Mouse (Mus musculus) embryo, embryonic 11.5 days (tissue): ENCODE data around the gene Best1.

Experiments
- DNase-seq: peaks from one replicate; pipeline ENCODE4 v3.0.0-alpha.2; 2012; ENCODE audit warnings: low read depth, low spot score

Best1 gene

DNA sequence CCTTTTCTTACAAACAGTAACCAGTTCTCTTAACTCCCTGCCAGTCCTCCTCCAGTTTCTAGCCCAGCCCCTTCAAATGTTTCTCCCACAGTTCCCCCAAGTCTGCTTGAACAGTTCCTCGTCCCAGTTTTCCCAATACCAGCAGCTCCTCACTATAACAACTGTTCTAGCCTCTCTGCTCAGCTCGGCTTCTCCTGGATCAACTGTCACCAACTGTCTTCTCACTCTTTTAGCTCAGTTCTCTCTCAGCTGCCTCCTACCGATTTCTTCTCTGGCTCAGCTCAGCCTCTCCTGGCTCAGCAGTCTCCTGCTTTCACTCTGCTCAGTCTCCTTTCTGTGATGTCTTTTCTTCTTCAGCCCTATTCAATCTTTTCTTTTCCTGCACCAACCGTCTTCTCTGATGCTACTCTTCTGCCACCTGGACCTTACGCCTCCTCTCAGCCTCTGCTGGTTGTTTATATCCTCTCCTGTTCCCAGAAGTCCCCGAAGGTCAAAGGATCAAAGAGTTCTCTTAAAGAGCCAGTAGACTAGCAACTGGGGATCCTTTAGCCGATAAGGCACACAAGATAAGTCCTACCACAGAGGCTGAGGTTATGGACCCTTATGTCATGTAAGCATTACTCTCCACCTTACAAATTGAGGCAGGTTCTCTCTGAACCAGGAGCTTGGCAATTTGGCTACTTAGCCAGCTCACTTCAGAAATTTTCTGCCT, 37.1 kb downstream of the Best1 start:
- DNase-seq = no peak

DNA sequence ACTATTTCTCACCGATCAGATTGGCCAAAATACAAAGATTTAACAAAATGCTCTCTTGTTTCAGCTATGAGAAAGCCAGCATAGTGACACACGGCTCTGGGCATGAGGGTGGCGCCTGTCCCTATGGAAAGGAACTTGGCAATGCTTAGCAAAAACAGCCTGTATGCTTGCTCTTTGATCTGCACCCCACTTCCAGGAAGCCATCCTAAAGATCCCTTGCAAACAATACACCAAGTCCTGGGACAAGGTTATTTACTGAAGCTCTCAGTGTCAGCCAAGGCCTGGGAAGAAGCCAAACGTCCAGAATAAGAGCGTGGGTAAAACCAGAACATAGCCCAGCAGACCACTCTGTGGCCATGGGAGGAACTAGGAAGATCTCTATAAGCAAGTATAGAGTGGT, 40.7 kb downstream of the Best1 start:
- DNase-seq = no peak

DNA sequence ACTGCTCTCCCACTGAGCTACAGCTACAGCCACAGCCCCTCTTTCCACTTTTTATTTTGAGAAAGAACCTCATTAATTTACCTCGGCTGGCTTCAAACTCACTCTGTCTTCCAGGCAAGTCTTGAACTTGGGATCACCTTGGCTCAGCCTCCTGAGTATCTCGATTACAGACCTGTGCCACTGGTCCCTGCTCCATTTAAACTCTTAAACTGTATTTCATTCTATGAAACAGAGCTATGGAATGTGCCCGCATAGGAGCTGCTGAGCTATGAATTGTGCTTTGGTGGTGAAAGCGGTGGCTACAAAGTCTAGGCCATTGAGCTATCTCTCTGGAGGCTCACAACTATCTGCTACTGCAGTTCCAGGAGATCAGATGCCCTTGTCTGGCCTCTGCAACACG, 43.5 kb downstream of the Best1 start:
- no peak for DNase-seq

DNA sequence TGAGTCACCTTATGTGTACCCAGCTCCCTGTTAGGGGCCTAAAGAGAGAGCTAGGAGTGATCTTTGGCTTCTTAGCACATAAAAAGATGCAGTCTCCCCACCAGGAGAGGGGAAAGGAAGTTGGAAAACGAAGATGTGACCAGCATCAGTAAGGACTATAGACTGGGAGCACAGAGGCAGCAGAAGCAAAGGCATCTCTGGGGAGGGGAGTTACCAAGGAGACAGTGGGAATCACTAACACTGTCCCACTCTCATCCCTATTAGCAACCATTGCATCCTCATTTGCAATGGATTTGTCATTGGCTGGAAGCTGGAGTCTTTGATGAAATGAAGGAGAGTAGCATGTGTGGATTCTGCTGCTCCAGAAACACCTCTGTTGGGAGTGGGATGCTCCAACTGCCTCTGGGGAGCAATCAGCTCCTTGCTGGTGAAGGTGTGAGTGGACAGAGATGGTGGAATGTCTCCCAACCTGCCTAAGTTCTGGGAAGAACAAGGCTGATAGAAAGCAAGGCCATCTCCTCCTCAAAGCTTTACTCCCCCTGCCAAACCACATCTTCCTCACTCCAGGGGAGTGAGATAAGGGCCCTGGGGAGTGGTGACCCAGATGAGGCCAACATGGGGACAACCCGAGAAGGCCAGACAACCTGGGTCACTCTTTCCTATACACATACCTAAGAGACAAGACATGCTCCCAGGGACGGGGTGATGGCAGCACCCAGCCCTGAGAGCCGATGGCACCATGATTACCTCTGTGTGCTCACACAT, 44.6 kb downstream of the Best1 start:
- no peak for DNase-seq

- DNase-seq = no peak
Observed at GRCm38 (mm10) chr19:9955438-9955837, 46.0 kb downstream of the Best1 start.

DNA sequence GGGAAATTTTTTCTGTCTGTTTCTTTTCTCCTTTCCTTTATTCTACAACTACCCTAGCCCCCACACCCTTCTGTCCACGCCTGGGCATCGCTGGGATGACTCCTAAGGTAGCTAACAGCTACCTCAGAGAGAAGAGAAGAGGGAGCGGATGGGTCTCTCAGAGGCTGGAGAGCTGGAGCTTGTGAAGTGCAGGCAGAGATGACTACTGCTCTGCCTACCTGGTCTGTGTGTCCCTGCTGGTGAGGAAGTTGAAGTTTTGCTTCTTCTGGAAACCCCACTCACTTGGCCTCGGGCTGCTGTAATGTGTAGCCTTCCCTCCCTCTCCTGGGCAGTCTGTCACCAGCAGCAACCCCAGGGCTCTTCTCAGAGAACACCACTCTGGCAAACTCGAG, 46.6 kb downstream of the Best1 start:
- no peak for DNase-seq

- DNase-seq = no peak
Observed at GRCm38 (mm10) chr19:9954055-9954810, 47.2 kb downstream of the Best1 start.

- no peak for DNase-seq
Observed at GRCm38 (mm10) chr19:9952912-9953311, 48.5 kb downstream of the Best1 start.

DNA sequence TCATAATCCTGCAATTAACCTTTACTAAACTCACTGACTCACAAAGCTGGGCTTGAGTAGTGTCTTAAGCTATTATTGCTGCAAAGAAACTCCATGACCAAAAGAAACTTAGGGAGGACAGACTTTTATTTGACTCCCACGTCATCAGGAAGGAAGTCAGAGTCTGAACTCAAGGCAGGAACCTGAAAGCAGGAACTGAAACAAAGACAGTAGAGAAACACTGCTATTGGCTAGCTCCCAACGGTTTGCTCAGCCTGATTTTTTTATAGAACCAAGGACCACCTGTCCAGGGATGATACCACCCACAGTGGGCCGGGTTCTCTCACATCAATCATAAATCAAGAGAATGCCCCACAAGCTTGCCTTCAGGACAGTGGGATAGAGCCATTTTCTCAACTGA, 49.0 kb downstream of the Best1 start:
- DNase-seq = no peak

- no peak for DNase-seq
Observed at GRCm38 (mm10) chr19:9946986-9947385, 54.4 kb downstream of the Best1 start.

DNA sequence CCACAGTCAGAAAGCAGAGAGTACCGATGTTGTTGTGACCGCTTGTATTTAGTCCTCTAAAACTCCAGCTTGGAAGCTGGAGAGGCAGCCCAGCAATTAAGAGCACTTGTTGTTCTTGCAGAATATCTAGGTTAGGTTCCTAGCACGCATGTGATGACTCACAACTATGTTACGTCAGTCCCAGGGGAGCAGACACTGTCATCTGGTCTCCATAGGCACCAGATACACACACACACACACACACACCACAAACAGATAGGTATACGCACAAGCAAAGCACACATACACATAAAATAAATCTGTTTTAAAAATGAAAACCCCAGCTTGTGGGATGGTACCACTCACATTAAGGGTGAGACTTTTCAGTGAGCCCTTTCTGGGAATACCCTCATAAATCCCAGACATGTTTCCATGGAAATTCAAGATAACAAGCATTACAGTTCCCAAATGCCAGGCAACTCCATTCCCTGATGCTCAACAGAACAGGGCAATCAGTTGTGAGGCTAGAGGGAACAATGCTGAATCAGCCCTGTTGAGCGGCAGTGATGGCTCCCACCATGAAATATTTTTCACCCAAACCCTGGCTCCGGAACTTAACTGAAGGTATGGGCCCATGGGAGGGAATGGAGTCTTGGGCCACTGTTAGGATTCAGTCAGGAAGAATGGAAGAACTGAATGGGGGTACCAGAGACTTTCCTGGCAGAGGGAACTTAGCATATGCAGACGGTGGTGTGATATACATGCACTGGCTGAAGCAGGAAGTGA, 55.5 kb downstream of the Best1 start:
- DNase-seq = no peak

DNA sequence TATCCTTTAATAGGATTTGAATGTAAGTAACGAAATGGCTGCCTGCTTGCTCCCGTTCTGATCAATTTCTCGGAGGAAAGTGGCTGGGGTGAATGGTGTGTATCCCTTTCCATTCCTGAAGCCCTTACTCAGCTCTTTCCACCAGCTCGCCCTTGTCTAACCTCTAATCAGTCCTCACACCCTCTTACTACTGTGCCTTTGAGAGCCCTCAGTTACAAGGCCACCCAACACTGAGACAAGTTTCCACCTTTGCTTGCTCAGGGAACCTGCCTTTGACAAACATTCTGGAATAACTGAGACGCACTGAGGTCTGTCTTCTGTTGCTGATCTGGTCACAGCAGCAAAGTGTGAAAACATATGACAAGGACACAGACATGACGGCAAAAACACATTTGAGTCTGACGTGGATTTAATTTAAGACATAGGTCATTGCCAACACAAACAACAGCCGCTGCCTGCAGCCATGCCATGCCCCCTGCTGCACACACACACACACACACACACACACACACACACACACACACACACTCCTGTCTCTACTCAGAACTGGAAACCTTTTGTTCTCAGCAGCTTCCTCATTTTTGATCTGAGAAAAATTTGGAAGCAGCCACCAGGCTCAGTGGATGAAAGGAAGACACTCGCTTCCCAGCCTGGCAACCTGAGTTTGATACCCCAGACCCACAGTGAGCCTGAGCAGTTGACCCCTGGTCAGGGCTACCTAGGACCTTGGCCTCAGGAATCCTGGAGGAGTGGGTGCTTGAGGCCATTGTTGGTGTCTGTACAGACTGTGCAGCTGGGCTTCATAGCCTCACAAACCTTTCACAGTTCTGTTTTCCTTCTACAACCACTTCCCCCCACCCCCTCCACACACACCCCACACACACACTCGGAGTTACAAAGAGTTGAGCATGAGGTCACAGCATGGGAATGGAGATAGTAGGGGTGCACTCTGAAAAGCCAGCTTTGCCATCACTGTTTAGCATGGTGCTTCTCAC, 58.6 kb downstream of the Best1 start:
- DNase-seq = no peak

GRCm38 (mm10) chr19:9941809-9942208, 59.6 kb downstream of the Best1 start:
- DNase-seq = no peak

- no peak for DNase-seq
Observed at GRCm38 (mm10) chr19:9940903-9941302, 60.5 kb downstream of the Best1 start.

- no peak for DNase-seq
Observed at GRCm38 (mm10) chr19:9939841-9940240, 61.6 kb downstream of the Best1 start.

DNA sequence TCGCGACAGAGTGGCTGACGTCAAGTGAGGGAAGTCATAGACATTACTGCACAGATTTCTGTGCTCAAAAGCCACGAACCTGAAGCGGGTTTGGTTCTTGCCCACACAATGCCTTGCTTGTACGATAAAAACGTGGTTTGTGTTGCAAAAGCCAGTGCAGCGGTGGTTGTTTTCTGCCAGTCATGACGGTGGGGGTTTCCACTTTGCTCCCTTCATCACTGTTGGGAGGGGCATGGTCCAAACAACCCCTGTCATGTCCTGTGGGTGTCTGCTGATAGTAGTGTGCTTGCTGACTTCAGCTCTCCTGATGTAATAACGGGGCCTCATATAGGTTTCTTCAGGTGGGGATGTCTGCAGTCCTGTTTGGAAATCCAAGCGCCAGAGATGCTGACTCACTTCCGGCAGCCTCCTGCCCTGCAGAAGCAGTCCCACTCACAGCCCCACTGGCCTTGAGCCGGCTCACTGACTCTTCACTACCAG, 62.6 kb downstream of the Best1 start:
- DNase-seq = no peak

DNA sequence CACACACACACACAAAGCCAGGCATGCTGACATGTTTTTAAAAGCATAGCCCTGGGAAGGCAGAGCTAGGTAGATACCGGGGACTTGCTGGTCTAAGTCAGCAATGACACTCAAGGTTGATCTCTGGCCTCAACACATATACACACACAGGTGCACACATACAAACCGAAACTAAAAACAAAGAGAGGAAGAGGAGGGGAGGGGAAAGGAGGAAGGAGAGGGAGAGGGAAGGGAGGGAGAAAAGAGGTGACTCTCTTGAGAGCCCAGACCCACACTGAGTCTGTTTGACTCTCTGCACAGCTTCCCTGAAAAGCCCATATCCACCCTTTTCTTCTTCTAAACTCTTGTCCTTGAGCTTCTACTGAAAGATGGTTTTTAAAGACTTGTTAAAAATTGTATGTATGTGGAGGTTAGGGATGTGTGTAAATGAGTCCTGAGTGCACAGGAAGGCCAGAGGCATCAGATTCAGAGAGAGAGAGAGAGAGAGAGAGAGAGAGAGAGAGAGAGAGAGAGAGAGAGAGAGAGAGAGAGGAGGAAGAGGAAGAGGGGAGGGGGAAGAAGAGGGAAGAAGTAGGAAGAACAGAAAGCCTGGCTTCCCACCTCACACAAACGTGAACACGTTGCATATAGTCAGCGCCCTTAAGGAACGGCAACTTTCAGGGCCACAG, 63.1 kb downstream of the Best1 start:
- DNase-seq = no peak

- DNase-seq = no peak
Observed at GRCm38 (mm10) chr19:9937428-9937827, 64.0 kb downstream of the Best1 start.

- DNase-seq = no peak
Observed at GRCm38 (mm10) chr19:9936579-9936978, 64.9 kb downstream of the Best1 start.
